Mouse (Mus musculus) kidney, embryonic 14.5 days (tissue): Measurements from ENCODE around the gene Cdc6. TPM values are rescaled to one million over a fixed set of nuclear protein-coding genes. Genes with fewer than 3 reads are reported as not detected.

Source experiments
- ATAC-seq: fragments of 200-750 bp; cut with Nextera tagmentation; 2 replicates; pipeline ENCODE4 v1.8.0; 2017; ENCODE audit warnings: moderate number of reproducible peaks, mild to moderate bottlenecking, moderate TSS enrichment, moderate library complexity; ENCODE audit not compliant: low FRiP score, low TSS enrichment
- H3K27ac ChIP-seq: fragments of 300-500 bp; sonication (generic); 2 replicates; pipeline ENCODE4 v1.5.1; 2014; ENCODE audit warnings: low read depth, mild to moderate bottlenecking, low read length, moderate library complexity, mixed read lengths
- H3K27me3 ChIP-seq: fragments of 300-500 bp; sonication (generic); 2 replicates; pipeline ENCODE4 v1.6.1; 2014; ENCODE audit warnings: mild to moderate bottlenecking, low read length; ENCODE audit not compliant: control insufficient read depth, insufficient read depth
- H3K36me3 ChIP-seq: fragments of 300-500 bp; sonication (generic); 2 replicates; pipeline ENCODE4 v1.6.1; 2014; ENCODE audit warnings: low read length, mixed read lengths; ENCODE audit not compliant: control insufficient read depth, insufficient read depth
- H3K4me1 ChIP-seq: fragments of 300-500 bp; sonication (generic); 2 replicates; pipeline ENCODE4 v1.6.1; 2014; ENCODE audit warnings: low read length, mixed read lengths; ENCODE audit not compliant: control insufficient read depth, insufficient read depth
- H3K4me2 ChIP-seq: fragments of 300-500 bp; sonication (generic); replicated peaks from 2 replicates; pipeline ENCODE4 v1.6.1; 2014; ENCODE audit warnings: low read depth, mild to moderate bottlenecking, low read length
- H3K4me3 ChIP-seq: fragments of 300-500 bp; sonication (generic); 2 replicates; pipeline ENCODE4 v1.5.1; 2014; ENCODE audit warnings: mild to moderate bottlenecking, low read length
- H3K9ac ChIP-seq: fragments of 300-500 bp; sonication (generic); 2 replicates; pipeline ENCODE4 v1.6.1; 2014; ENCODE audit warnings: low read depth, mild to moderate bottlenecking, low read length, moderate library complexity
- H3K9me3 ChIP-seq: fragments of 300-500 bp; sonication (generic); 2 replicates; pipeline ENCODE4 v1.6.1; 2016; ENCODE audit warnings: low read length; ENCODE audit not compliant: control insufficient read depth
- WGBS: fragments of 180-500 bp; shearing (Covaris S2); extraction: QIAGEN DNeasy Blood & Tissue Kit; methylation state at CpG from one replicate; pipeline ENCODE4 v1.1.7; 2014; 5-methylcytosine and 5-hydroxymethylcytosine counted together
- polyA plus RNA-seq: library from polyadenylated mRNA; unstranded; fragments of >200 nt; fragmentation: Nextera tagmentation; extraction: Ambion mirVana; gene quantifications from 2 replicates; pipeline ENCODE4 v1.2.1, GENCODE M21; 2014

The Cdc6 gene
- polyA plus RNA-seq, 1 experiment from 2014 or later = 44.1 TPM

- 71% methylated on average over 8 of the region's 8 CpGs for WGBS
- H3K9ac ChIP-seq = peak overlapping the region; percentile 77; the same call in 1 of the 2 replicates
- ATAC-seq = no peak
Observed at GRCm38 (mm10) chr11:98942923-98943641, 35.5 kb downstream of the Cdc6 start.

GRCm38 (mm10) chr11:98943741-98944461, 36.3 kb downstream of the Cdc6 start:
- WGBS = 36% methylated on average over 14 of the region's 14 CpGs
- no peak for ATAC-seq

More at GRCm38 (mm10) chr11:98942923-98943641, 35.5 kb downstream of the Cdc6 start:
- H3K4me1 ChIP-seq = peaks cover 86% of the 10 kb centered on the region
- H3K9me3 ChIP-seq = no peaks in the 10 kb centered on the region
- no peaks in the 10 kb centered on the region for H3K27me3 ChIP-seq
- H3K4me3 ChIP-seq = peak overlapping the region; percentile 45
- H3K36me3 ChIP-seq = 0 out of 2 replicates have a peak, but pooled peaks cover 4% of the 10 kb centered on the region
- peak overlapping the region; percentile 98 for H3K27ac ChIP-seq
- H3K4me2 ChIP-seq = peak overlapping the region; percentile 70

GRCm38 (mm10) chr11:98944897-98945604, 37.5 kb downstream of the Cdc6 start:
- 44% methylated on average over 11 of the region's 11 CpGs for WGBS
- H3K27ac ChIP-seq = peak overlapping the region; percentile 84; the same call in 1 of the 2 replicates
- peaks cover 4% of the 10 kb centered on the region; the same call in 1 of the 2 replicates for H3K36me3 ChIP-seq
- H3K4me1 ChIP-seq = peaks cover 66% of the 10 kb centered on the region
- H3K9me3 ChIP-seq = no peaks in the 10 kb centered on the region
- H3K4me2 ChIP-seq = no peak overlapping the region; the same call in 1 of the 2 replicates
- no peak overlapping the region for H3K4me3 ChIP-seq
- H3K27me3 ChIP-seq = no peaks in the 10 kb centered on the region
- H3K9ac ChIP-seq = peak overlapping the region; percentile 42
- ATAC-seq = no peak

More at GRCm38 (mm10) chr11:98943741-98944461, 36.3 kb downstream of the Cdc6 start:
- H3K9me3 ChIP-seq = no peaks in the 10 kb centered on the region
- H3K4me3 ChIP-seq = no peak overlapping the region; the same call in 1 of the 2 replicates
- peak overlapping the region; percentile 70 for H3K4me2 ChIP-seq
- H3K36me3 ChIP-seq = 0 out of 2 replicates have a peak, but pooled peaks cover 4% of the 10 kb centered on the region
- H3K9ac ChIP-seq = peak overlapping the region; percentile 34; the same call in 1 of the 2 replicates
- H3K27me3 ChIP-seq = no peaks in the 10 kb centered on the region
- peak overlapping the region; percentile 84 for H3K27ac ChIP-seq
- peaks cover 78% of the 10 kb centered on the region for H3K4me1 ChIP-seq

- no peak overlapping the region for H3K4me3 ChIP-seq
- H3K9ac ChIP-seq = no peak overlapping the region
- H3K27me3 ChIP-seq = no peaks in the 10 kb centered on the region
- H3K4me1 ChIP-seq = peaks cover 64% of the 10 kb centered on the region
- ATAC-seq = no peak
- WGBS = 72% methylated on average over 3 of the region's 3 CpGs
- H3K27ac ChIP-seq = no peak overlapping the region
- H3K4me2 ChIP-seq = no peak overlapping the region
- no peaks in the 10 kb centered on the region for H3K9me3 ChIP-seq
- H3K36me3 ChIP-seq = peaks cover 10% of the 10 kb centered on the region
Observed at GRCm38 (mm10) chr11:98945605-98945977, 38.0 kb downstream of the Cdc6 start.

- no peak for ATAC-seq
- H3K4me3 ChIP-seq = no peak overlapping the region
- H3K4me2 ChIP-seq = no peak overlapping the region
- no peaks in the 10 kb centered on the region for H3K27me3 ChIP-seq
- 68% methylated on average over 18 of the region's 18 CpGs for WGBS
- no peaks in the 10 kb centered on the region for H3K9me3 ChIP-seq
- H3K36me3 ChIP-seq = peaks cover 21% of the 10 kb centered on the region
- H3K9ac ChIP-seq = no peak overlapping the region
- H3K27ac ChIP-seq = no peak overlapping the region
- peaks cover 59% of the 10 kb centered on the region for H3K4me1 ChIP-seq
Observed at GRCm38 (mm10) chr11:98947969-98948569, 40.5 kb downstream of the Cdc6 start.

GRCm38 (mm10) chr11:98949242-98949957, 41.8 kb downstream of the Cdc6 start:
- whole genome bisulfite sequencing = 76% methylated on average over 12 of the region's 12 CpGs
- Histone ChIP-seq H3K9ac (0 out of 2 replicates have a peak overlapping the region, but pooled peaks have one; percentile 4), H3K9me3 (no peaks in the 10 kb centered on the region), H3K27ac (no peak overlapping the region), H3K4me3 (no peak overlapping the region), H3K4me1 (peaks cover 58% of the 10 kb centered on the region), H3K4me2 (no peak overlapping the region), H3K27me3 (no peaks in the 10 kb centered on the region), H3K36me3 (peaks cover 21% of the 10 kb centered on the region)
- ATAC-seq = no peak

GRCm38 (mm10) chr11:98949958-98950460, 42.4 kb downstream of the Cdc6 start:
- H3K27me3 ChIP-seq = no peaks in the 10 kb centered on the region
- no peak overlapping the region for H3K9ac ChIP-seq
- peaks cover 58% of the 10 kb centered on the region for H3K4me1 ChIP-seq
- H3K9me3 ChIP-seq = no peaks in the 10 kb centered on the region
- no peak overlapping the region for H3K27ac ChIP-seq
- 94% methylated on average over 7 of the region's 7 CpGs for WGBS
- H3K36me3 ChIP-seq = peaks cover 21% of the 10 kb centered on the region
- ATAC-seq = no peak
- no peak overlapping the region for H3K4me2 ChIP-seq
- H3K4me3 ChIP-seq = no peak overlapping the region

GRCm38 (mm10) chr11:98950484-98950883, 42.9 kb downstream of the Cdc6 start:
- Histone ChIP-seq H3K27me3 (no peaks in the 10 kb centered on the region), H3K9ac (no peak overlapping the region), H3K36me3 (peaks cover 21% of the 10 kb centered on the region), H3K27ac (no peak overlapping the region), H3K4me3 (no peak overlapping the region), H3K4me2 (no peak overlapping the region), H3K9me3 (no peaks in the 10 kb centered on the region), H3K4me1 (peaks cover 58% of the 10 kb centered on the region)
- no peak for ATAC-seq
- WGBS = 89% methylated on average over 7 of the region's 9 CpGs
